In genomic region chrX:81072651-81073050, GRCm38 (mm10) we compare ENCODE assay signal across 9 mouse cellular contexts. TPM values are rescaled to one million over a fixed set of nuclear protein-coding genes. Genes with fewer than 3 reads are reported as not detected.
DNase-seq lines count a peak whose midpoint lies in the region; ATAC-seq and TF ChIP-seq lines count a peak whose summit lies in the region.
"Had no signal": no experiment of that assay in that cellular context is flagged by ENCODE, and none has a peak within 500 bp of the region (broad histone marks: within the 10 kb centered on the region; RNA-seq: fewer than 3 reads in every experiment).

No protein-coding gene starts in this region.

- H3K36me3 ChIP-seq in lung, embryonic 15.5 days, result no peaks in the 10 kb centered on the region
- H3K36me3 ChIP-seq in limb, embryonic 13.5 days, result no peaks in the 10 kb centered on the region
- H3K36me3 ChIP-seq in stomach, postnatal 0 days (ENCODE audit: control insufficient read depth, insufficient read depth, low read length), result no peaks in the 10 kb centered on the region

- TF ChIP-seq CTCF in stomach, postnatal 0 days (IDR thresholded peaks at IDR 0.05; ENCODE audit: low read depth), result no peak

- peak overlapping the region; percentile 86; the same call in 1 of the 2 replicates for H3K27ac ChIP-seq in lung, embryonic 15.5 days
- H3K27ac ChIP-seq in limb, embryonic 13.5 days, result peak overlapping the region; percentile 87; the same call in 1 of the 2 replicates
- no peak overlapping the region for H3K27ac ChIP-seq in stomach, postnatal 0 days (replicated peaks)

- H3K4me3 ChIP-seq in lung, embryonic 15.5 days, result peak overlapping the region; percentile 62
- H3K4me3 ChIP-seq in limb, embryonic 13.5 days, result peak overlapping the region; percentile 61
- H3K4me3 ChIP-seq in stomach, postnatal 0 days (ENCODE audit: low read depth, low read length), result peak overlapping the region; percentile 0; the same call in 1 of the 2 replicates

- H3K9ac ChIP-seq in lung, embryonic 15.5 days, result peak overlapping the region; percentile 13; the same call in 1 of the 2 replicates
- H3K9ac ChIP-seq in limb, embryonic 13.5 days, result peak overlapping the region; percentile 77
- H3K9ac ChIP-seq in stomach, postnatal 0 days (ENCODE audit: low read length), result no peak overlapping the region

- peak overlapping the region; percentile 54 for H3K4me2 ChIP-seq in lung, embryonic 15.5 days
- H3K4me2 ChIP-seq in limb, embryonic 13.5 days (replicated peaks), result peak overlapping the region; percentile 58
- peak overlapping the region; percentile 56 for H3K4me2 ChIP-seq in stomach, postnatal 0 days (replicated peaks; ENCODE audit: low read depth)

- 2% methylated on average over 2 of the region's 2 CpGs for WGBS in lung, embryonic 15.5 days
- 11% methylated on average over 2 of the region's 2 CpGs for WGBS in limb, embryonic 13.5 days
- WGBS in stomach, postnatal 0 days, result 15% methylated on average over 2 of the region's 2 CpGs

- H3K9me3 ChIP-seq in lung, embryonic 15.5 days, result no peaks in the 10 kb centered on the region
- no peaks in the 10 kb centered on the region for H3K9me3 ChIP-seq in limb, embryonic 13.5 days
- H3K9me3 ChIP-seq in stomach, postnatal 0 days (ENCODE audit: control insufficient read depth, low read length), result no peaks in the 10 kb centered on the region

- no peaks in the 10 kb centered on the region for H3K27me3 ChIP-seq in lung, embryonic 15.5 days
- H3K27me3 ChIP-seq in limb, embryonic 13.5 days, result no peaks in the 10 kb centered on the region
- H3K27me3 ChIP-seq in stomach, postnatal 0 days (ENCODE audit: control insufficient read depth, insufficient read depth, low read length), result no peaks in the 10 kb centered on the region

- no peak for TF ChIP-seq EP300 in stomach, postnatal 0 days (optimal IDR thresholded peaks at IDR 0.05)

- peak; percentile 12 for DNase-seq in cerebellum, adult 9-10 months
- DNase-seq in cerebellum, postnatal 10 days, result no peak
- no peak for DNase-seq in lung, postnatal 10 days
- no peak for DNase-seq in stomach, postnatal 0 days (ENCODE audit: low spot score)
- no peak for DNase-seq in thymus, adult 18-20 months
- DNase-seq: thymus, adult 2 months had no signal

- ATAC-seq in lung, embryonic 15.5 days (ENCODE audit: borderline replicate concordance, extremely low read depth, low FRiP score, low TSS enrichment), result no peak
- no peak for ATAC-seq in limb, embryonic 13.5 days (ENCODE audit: low FRiP score, low read depth)
- no peak for ATAC-seq in stomach, postnatal 0 days (ENCODE audit: low FRiP score, low TSS enrichment)
- no peak for ATAC-seq in granulocyte monocyte progenitor cell, adult 5-6 weeks (replicated peaks; ENCODE audit: poor library complexity, severe bottlenecking)

- no peaks in the 10 kb centered on the region for H3K4me1 ChIP-seq in lung, embryonic 15.5 days
- no peaks in the 10 kb centered on the region for H3K4me1 ChIP-seq in limb, embryonic 13.5 days
- no peaks in the 10 kb centered on the region for H3K4me1 ChIP-seq in stomach, postnatal 0 days (replicated peaks; ENCODE audit: control insufficient read depth, insufficient read depth)

RNA-seq across cellular contexts. Expression of gene Tmem47, which starts 2.2 kb away (rescaled TPM):
- 16.9 and 17.8 TPM in 2 replicates for polyA plus RNA-seq in lung, embryonic 15.5 days (2015; fragmentation: Nextera tagmentation; extraction: Ambion mirVana)
- 15.6 and 17.6 TPM in 2 replicates for polyA plus RNA-seq in limb, embryonic 13.5 days (2015; fragmentation: Nextera tagmentation; extraction: Ambion mirVana)
- 6.4 and 7.3 TPM in 2 replicates for polyA plus RNA-seq in stomach, postnatal 0 days (2015; fragmentation: Nextera tagmentation; extraction: Ambion mirVana)
- not detected in 2 replicates for total RNA-seq in granulocyte monocyte progenitor cell, adult 5-6 weeks (2014; fragmentation: Nextera tagmentation)
- total RNA-seq in granulocyte monocyte progenitor cell, adult 5-6 weeks (2017), result not detected in 2 replicates

Comparison
In these comparisons a context has a peak if more than half of its experiments do, and no peak if none do; other contexts are left out.
1. H3K4me3 ChIP-seq: peak in every context shown above with its lines; median percentile 62 in lung, embryonic 15.5 days; 61 in limb, embryonic 13.5 days; 0 in stomach, postnatal 0 days.